Mouse (Mus musculus): ENCODE measurements at regions not wholly inside any gene's neighbourhood (a gene's known extent, or its start where the extent isn't known, plus 50 kb on each side); places are given as distances from the start of the nearest gene placed in this dataset.

DNA sequence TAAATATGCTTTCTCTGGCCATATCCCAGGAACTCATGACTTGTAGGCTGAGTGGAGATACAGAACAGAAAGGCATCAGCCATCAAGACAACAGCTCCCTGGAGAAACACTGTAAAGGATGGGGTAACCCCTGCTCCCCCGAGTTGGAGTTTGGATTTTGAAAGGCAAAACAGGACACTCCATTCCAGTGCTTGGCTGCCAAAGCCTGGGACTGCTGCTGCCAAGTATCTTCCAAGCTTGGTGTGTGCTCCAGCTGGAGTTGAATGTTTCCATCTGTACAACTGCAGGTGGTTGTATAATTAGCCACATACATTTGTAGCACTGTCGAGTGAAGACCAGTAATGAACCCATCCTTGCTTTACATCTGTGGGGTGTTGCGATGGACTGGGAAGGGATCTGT lies 62.1 kb downstream of the 4933412E24Rik start:
- in situ Hi-C loops (cut with MboI, MseI) = no loop called here

DNA sequence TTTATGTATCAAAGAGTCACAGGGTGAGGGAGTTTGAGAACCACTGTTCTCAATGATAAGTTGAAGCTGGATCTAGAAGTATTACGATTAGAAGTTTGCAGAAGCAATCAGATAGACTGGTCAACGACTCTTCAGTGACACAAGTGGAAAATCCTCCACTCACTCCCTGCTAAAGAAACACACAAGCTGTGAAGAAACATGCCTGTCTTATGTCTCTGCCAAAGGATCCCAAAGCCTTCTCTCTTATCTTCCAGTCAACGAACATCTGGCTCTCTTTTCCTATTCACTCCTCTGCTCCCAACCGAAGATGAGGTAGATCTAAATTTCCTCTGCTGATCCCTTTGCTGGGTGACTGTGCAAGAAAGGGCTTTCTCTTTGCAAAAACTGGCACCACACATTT lies 62.6 kb downstream of the 4933412E24Rik start:
- in situ Hi-C loops (cut with MboI, MseI) = no loop called here

DNA sequence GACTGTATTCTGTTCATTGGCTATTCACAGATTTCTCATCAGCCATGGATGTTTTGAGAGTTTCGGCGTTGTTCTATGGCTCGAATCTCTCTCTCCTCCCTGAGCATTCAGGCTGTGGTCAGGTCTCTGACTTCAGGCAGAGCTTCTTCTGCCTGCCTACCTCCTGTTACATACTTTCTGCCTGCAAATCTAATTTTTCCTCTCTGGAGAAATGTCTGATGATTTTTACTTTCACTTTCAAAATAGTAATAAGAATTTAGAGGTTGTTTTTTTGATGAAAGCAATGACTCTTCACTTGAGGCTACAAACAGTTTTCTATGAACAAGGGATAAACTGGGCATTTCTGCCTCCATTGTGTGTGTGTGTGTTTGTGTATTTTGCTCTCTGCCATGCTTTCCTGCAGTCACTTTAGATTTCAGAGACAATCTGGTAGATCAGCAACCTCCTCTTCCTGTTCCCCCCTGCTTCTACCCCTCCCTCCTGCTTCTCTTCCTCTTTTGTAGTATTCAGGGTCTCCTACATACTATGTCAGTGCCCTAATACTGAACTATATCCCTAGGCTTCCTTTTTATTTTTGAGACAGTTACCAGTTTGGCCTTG lies 65.7 kb downstream of the 4933412E24Rik start:
- in situ Hi-C loops (cut with MboI, MseI) = no loop called here

DNA sequence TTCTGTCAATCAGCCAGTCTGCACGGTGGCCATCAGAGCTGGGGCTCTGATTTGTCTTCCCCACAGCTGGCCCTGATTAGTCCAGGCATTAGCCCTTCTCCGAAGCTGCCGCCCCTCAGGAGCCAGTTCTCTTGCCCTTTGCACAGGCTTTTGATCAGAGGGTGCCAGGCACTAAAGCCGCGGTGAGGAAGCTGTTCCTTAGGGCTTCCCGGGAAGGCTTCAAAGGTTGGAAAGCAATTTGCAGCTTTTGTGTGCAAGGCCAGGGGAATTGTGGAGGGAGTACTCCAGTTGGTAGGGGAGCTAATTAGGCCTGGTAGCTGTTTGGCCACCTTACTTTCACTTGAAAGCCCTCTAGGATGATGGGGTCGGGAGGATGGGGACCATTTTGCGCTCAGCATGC lies 71.2 kb downstream of the 4933412E24Rik start:
- in situ Hi-C loops (cut with MboI, MseI) = no loop called here

DNA sequence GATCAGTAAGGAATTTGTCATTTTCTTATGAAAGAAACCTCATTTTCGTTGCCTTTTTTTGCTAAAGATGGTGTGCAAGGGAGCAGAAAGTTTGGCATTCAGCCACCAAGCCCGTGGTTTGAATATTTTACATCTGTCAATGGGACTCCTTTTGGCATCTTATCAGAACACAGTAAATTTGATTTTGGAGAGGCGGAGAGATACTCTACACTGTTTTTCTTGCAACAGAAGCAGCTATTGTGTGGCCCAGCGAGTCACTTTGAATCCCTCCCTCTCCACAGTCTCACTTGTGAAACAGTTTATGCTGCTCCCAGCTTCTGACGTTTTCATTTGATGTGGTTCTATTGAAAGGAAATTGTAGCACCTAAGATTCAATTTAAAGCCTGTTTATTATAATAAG lies 79.9 kb downstream of the 4933412E24Rik start:
- in situ Hi-C loops (cut with MboI, MseI) = no loop called here

DNA sequence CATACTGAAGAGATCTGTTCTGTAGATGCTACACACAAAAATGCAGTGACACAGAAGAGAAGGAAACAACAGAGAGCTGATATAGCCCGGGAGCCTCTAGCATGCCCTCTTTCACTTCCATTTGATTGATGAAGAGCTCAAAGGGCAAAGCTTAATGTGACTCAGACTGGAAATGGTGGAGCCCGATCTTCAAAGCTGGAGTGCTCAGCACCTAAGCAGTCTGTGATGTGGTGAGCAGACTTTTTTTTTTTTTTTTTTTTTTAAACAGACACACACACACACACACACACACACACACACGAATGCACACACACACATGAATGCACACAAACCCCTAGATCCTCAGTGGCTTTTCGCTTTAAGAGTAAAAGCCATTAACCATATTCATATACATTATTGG lies 102.6 kb downstream of the 4933412E24Rik start:
- in situ Hi-C loops (cut with MboI, MseI) = no loop called here

DNA sequence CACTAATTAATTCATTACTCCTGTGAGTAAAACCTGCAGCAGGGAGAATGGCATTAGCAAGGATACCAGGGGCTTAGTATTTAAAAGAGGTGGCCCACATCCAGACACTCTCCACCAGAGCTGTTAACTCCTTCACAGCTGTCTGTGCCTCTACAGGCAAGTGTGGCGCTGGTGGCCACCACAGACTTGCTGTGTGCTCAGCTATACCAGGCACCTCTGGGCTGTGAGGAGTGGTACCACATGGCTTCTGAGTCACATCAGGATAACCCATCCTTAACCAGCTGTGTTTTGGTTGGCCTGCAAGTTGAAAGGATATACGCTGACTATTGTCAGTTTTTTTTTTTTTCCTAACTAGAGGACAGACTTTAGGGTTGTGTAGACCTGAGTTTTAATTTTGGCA lies 108.1 kb downstream of the 4933412E24Rik start:
- in situ Hi-C loops (cut with MboI, MseI) = no loop called here

DNA sequence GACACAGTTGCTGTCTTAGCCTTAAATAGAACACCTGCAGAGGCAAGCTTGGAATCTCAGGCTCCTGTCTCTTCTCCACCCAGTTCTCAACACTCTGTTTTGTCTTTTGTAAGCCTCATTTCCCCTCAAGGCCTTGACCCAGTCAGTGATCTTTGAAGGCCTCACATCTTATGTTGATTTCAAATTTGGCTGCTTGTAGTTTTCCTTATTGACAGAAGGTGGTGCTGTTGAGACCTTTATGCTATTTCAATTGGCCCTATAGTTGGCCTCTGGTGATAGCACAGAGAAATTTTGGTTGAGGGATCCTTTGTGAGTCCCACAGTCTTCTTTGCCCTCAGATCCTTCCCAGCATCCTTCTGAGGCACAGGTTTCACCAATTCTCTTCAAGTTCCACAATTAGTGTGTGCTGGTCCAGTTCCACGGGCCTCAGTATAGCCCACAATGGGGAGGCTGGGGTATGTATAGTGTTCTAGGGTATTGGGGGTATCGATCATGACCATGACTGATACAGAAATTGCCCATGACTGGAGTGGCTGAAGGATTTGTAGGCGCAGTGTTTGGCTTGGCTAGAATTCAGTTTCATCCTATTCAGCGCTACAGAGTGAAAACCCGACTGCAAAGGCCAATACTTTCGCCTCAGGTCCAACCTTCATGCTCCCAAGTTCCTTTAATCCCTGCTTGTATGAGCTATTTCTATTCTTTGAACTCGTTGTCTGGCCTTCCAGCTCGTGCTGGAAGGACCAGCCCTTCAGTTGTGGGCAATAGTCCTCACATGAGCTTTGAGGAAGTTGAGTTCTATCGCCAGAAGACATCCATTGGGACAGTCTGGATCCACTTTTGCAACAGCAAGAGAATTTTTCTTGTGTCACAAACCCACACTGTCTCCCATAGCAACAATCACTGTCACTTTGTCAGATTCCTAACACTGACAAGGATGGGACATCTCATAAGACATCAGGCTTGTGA lies 110.3 kb downstream of the 4933412E24Rik start:
- in situ Hi-C loops (cut with MboI, MseI) = no loop called here

DNA sequence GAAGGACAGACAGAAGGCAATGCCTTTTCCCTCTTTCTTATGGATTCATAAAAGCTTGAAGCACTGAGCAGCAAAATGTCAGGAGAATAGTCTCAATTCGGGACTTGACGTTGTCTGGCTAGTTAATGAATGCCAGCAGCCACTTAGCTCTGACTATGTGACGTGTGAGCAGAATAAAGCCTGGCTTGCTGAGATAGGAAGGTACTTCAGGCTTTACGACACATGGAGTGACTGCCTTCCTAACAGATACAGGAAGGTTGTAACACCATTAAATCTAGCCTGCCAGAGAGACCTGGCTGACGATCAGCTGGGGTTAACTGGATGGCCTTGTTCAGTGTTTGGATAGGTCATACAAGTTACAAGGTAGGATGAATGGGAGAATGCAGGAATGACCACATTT lies 111.7 kb downstream of the 4933412E24Rik start:
- in situ Hi-C loops (cut with MboI, MseI) = no loop called here

DNA sequence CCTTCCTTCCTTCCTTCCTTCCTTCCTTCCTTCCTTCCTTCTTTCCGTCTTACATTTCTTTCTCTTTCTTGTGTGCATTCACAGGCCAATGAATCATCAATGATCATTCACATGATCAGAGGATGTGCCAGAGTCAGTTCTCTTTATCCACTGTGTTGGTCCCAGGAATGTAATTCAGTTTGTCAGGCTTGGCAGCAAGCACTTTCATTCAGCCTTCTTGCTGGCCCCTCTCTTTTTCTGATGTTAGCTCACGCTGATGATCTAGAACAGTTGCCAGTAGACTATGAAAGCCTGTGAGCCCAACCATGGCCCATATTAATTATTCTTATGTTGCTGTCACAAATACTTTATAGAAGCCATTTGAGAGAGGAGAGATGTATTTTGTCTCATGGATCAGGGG lies 127.4 kb downstream of the 4933412E24Rik start:
- in situ Hi-C loops (cut with MboI, MseI) = loop anchor here (5.0 to 10.0 kb wide), 2 partner anchors 78 to 606 kb away; no protein-coding TSS in a partner anchor

DNA sequence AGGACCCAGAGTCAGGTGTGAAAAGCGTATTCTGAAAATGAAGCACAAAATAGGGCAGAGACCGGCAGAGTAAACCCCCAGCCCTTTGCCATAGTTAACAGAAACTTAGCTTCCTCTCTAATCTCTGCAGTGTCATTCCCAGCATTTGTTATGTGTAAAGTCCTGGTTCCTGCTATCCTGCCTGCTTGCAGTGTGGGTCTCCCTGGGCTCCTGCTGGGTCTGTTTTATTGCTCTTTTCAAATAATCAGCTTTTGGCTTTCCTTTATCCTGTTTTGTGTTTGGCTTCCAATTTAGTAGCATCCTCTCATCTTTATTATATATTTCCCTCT lies 128.3 kb downstream of the 4933412E24Rik start:
- in situ Hi-C loops (cut with MboI, MseI) = loop anchor here (5.0 to 10.0 kb wide), 2 partner anchors 79 to 607 kb away; no protein-coding TSS in a partner anchor

DNA sequence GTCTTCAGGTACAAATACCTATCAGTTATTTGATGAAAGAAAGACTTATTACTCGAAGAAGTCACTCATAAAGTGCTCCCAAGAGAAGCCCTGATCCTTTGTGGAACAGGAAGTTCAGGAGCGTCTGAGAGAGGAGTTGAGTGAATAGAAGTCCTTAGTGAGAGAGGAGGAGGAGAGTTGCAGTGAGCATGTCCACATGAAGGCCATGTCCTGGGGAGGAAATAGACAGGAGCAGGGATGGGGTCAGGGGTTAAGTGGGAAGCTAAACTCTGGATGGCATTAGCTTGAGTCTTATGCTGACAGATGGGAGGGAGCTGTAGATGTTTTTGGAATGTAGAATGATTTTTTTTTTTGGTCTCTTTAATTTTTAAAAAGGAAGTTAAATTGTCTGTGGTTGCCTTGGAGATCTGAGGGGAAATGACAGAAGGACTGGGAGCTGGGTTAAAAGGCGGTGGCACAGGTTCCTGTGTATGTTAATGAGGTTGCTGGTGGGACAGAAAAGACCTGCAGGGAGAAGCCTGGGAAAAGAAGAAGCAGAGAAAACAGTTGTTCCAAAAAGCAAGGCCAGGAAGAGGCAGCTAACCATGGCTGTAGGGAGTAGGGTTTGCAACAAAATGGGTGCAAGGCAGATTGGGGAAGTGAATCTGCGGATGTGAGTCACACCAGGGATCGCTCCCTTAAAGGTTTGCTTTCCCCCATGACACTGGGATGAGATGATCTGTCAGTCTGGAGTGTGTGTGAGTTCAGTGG lies 128.9 kb downstream of the 4933412E24Rik start:
- in situ Hi-C loops (cut with MboI, MseI) = loop anchor here (5.0 to 10.0 kb wide), 2 partner anchors 80 to 607 kb away; no protein-coding TSS in a partner anchor

DNA sequence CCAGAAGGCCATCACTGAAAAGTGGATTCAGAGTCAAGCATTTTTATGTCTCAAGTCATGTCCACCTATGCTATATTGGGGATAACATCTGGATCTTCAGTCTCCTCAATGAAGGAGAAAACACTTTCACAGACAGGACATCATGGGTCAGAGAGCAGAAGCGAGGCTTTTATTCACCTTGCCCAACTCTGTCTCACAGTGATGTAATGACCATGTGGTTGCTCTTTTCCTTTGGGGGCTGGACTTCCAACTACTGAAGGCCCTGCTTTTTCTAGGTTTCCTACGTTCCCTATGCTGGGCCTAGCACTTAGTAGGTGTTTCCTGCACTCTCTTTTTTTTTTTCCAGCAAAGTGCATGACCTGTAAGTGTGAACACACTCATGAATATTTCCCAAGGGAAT lies 130.4 kb downstream of the 4933412E24Rik start:
- in situ Hi-C loops (cut with MboI, MseI) = loop anchor here (5.0 to 10.0 kb wide), 2 partner anchors 81 to 609 kb away; no protein-coding TSS in a partner anchor

DNA sequence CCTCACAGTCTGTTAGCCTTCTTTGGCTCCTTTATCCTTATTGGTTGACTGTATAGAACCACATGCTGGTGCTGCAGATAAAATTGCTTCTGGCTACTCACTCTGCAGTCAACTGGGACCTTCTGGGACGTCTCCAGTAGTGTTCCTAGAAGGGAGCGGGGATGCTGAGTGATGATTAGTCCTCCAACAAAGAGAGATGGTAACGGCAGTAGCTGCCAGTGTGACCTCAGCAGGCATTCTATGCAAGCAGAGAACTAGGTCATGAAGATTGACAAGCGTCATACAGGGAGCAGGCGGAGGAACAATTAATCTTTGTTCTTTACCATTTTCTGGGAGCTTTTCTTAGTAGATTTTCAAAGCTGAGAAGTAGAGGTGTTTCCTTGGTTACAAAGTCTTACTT lies 134.0 kb downstream of the 4933412E24Rik start:
- in situ Hi-C loops (cut with MboI, MseI) = loop anchor here (10.0 kb wide), 1 partner anchor 612 kb away; no protein-coding TSS in a partner anchor

DNA sequence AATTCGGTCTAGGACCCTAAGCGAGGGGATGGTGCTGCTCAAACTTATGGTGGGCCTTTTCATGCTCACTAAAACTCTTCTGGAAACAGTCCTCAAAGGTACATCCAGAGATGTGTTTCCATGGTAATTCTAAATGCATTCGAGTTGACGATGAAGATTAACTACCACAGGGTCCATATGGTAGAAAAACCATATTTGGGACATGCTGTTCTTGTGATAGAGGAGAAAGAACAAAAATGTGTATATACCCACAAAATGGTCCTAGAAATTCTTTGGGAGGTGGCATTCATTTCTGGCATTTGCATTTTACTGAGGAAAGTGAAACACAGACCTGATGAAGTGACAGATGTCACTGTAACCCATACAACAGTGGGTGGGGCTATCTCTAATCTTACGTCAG lies 136.0 kb downstream of the 4933412E24Rik start:
- in situ Hi-C loops (cut with MboI, MseI) = loop anchor here (10.0 kb wide), 1 partner anchor 614 kb away; no protein-coding TSS in a partner anchor

DNA sequence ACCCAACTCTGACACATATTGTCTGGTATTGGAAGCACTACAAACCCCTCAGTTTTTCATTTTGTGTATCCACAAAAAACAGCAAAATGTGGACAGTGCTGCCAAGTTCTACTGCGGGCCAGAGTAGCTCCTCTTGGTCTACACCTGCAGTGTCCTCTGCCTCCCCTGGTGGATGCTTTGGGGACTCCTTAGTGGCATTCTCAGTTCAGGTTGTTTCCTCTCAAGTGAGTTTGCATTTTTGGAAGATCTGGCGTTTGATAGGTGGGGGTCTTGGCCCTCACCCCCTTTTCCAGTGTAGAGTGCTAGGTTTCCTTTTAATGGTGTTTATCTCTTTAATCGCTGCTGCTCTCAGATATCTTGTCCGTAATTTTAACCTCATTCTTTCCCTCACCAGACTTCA lies 137.1 kb downstream of the 4933412E24Rik start:
- in situ Hi-C loops (cut with MboI, MseI) = no loop called here

DNA sequence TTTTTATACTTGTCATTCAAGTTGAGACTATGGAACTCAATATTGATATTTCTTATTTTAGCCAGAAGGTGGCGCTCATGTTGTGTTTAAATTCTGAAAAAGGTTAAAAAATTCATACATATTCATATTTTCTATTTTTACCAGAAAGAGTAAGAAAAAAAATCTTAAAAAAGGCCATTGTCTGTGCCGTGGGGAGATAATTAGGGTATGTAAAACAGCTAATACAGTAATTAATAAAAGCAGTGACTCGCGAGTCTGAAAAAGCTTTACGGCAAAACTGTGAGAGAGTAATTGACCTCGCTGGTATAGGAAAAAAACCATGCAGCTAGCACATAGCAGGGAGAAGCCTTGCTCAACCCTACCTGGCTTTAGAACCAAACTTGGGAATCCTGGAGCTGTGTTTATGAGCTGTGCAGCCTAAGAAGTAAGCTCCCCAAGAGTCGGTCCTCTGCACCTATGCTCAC lies 140.1 kb downstream of the 4933412E24Rik start:
- in situ Hi-C loops (cut with MboI, MseI) = no loop called here

DNA sequence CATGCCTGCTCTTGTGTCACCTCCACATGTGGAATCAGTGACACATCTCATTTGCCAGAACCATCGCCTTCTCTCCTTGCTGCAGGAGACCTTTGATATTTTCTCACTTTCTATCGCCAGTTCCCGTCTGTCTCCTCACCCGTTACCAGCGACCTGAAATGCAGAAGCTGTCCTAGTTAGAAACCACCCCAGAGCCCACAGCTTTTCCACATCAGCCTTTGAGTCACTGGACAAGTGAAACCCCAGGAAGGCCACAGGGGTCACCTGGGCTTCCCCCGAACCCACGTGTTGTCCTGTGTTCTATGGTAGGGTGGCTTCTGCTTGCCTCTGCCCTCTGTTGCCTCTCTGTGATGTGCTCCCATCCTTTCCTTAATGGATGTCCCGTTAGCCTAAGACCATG lies 149.7 kb downstream of the 4933412E24Rik start:
- in situ Hi-C loops (cut with MboI, MseI) = loop anchor here (10.0 kb wide), 1 partner anchor 472 kb away; no protein-coding TSS in a partner anchor

DNA sequence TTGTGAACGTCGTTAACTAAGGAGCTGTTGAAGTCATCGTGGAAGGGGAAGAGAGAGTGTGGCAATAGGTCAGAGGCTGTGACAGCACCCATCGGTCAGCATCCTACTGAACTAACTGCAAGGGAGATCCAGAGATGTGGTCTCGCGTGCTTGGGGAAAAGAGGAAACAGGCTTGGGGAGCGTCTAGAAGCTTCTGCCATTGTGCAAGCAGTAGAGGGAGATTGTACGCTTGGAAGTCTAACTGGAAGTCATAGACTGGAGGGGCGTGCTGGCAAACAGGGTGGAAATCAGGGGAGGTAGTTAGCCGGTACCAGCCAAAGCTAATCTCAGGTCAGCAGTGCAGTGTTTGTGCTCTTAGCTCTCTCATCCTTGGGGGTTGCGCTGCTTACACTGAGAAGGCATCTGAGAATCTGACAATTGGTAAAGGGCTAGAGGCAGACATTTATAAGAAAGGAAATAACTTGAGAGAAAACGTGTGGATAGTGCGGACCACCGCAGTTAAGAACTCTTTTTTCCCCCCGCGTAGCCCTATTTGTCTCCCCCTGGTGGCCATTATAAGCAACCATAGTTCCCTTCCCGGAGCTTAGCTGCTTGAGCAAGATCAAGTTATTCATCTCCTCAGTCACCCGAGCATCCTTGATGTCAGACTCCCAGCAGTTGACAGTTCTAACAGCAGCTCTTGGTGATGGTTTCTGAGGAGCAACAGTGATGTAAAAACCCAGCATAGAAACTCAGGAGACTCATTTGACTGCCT lies 151.5 kb downstream of the 4933412E24Rik start:
- in situ Hi-C loops (cut with MboI, MseI) = loop anchor here (10.0 kb wide), 1 partner anchor 470 kb away; no protein-coding TSS in a partner anchor

DNA sequence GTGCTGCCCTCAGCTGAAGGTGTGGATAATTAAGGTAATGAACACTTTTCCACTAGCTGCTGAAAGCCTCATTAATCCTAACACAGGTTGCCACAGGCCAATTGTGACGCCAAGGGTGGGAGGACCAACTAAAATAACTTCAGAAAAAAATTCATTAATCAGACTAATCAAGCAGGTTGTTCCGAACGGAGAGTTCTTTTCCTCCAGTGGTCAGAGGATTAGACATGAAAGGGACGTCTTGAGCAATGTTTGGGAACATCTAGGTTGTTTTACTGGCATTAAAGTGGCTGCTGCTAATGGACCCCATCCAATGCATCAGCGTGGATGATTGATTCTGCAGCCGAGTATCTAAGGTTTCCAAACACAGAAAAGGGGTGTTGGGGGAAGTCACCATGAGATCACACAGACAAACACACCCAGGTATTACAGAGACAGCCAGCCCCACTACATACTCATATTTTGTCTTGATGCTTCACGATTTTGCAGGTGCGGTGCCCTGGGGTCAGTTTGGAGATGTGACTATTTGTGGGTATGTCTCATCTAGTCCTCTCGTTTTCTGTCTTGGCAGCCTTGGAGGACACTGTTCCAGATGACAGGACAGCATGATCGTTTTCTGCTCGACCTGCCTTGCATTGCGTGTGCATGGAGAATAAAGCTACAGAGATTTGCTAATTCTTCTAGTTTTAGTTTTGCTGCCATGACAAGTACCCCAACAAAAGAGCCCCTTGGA lies 164.0 kb downstream of the 4933412E24Rik start:
- in situ Hi-C loops (cut with MboI, MseI) = no loop called here
